Mouse (Mus musculus) thymus, adult 2 months (tissue): ENCODE results near the gene Abca3. TPM values are rescaled to one million over a fixed set of nuclear protein-coding genes. Genes with fewer than 3 reads are reported as not detected.

Experiments
- DNase-seq: peaks from one replicate; pipeline ENCODE4 v3.0.0; 2021
- H3K27ac ChIP-seq: fragments of 200-500 bp; 2 replicates; pipeline ENCODE4 v1.5.1; 2012; ENCODE audit warnings: low read length, control low read depth; ENCODE audit not compliant: control insufficient read depth, insufficient read depth
- H3K27me3 ChIP-seq: fragments of 200-500 bp; 2 replicates; pipeline ENCODE4 v1.6.1; 2012; ENCODE audit warnings: mild to moderate bottlenecking, low read length, moderate library complexity, mixed read lengths; ENCODE audit not compliant: control insufficient read depth, insufficient read depth
- H3K36me3 ChIP-seq: fragments of 200-500 bp; 2 replicates; pipeline ENCODE4 v1.6.1; 2012; ENCODE audit warnings: mild to moderate bottlenecking, low read length, moderate library complexity; ENCODE audit not compliant: control insufficient read depth, insufficient read depth
- H3K4me1 ChIP-seq: fragments of 200-500 bp; replicated peaks from 2 replicates; pipeline ENCODE4 v1.6.1; 2012; ENCODE audit warnings: low read length; ENCODE audit not compliant: control insufficient read depth, insufficient read depth
- H3K4me3 ChIP-seq: fragments of 200-500 bp; 2 replicates; pipeline ENCODE4 v1.5.1; 2012; ENCODE audit warnings: mild to moderate bottlenecking, low read length, control low read depth, moderate library complexity; ENCODE audit not compliant: control insufficient read depth, insufficient read depth
- CTCF ChIP-seq: fragments of 200-500 bp; IDR thresholded peaks from 2 replicates; pipeline ENCODE4 v1.5.1; 2012; ENCODE audit warnings: mild to moderate bottlenecking, control low read depth, low read length, moderate library complexity, borderline replicate concordance; ENCODE audit not compliant: control insufficient read depth, poor library complexity, insufficient read depth; ENCODE audit errors: extremely low read depth
- POLR2A ChIP-seq: fragments of 200-500 bp; IDR thresholded peaks from 2 replicates; pipeline ENCODE4 v1.6.1; 2012; ENCODE audit warnings: mild to moderate bottlenecking, low read length, control low read depth, moderate library complexity; ENCODE audit not compliant: control insufficient read depth, poor library complexity, insufficient read depth; ENCODE audit errors: extremely low read depth
- WGBS: fragments of 180-500 bp; shearing (Covaris S2); methylation state at CpG from one replicate; pipeline ENCODE4 v1.1.7; 2018; 5-methylcytosine and 5-hydroxymethylcytosine counted together
- polyA plus RNA-seq: library from polyadenylated mRNA; depleted of rRNA; stranded (reverse); fragments of >200 nt; gene quantifications from 2 replicates; pipeline ENCODE4 v1.2.3, GENCODE M21; 2012

Abca3 gene
- polyA plus RNA-seq, 1 experiment, result 34.8 TPM

GRCm38 (mm10) chr17:24437016-24437415 lies 85.3 kb downstream of the Abca3 start:
- TF ChIP-seq POLR2A (no peak), CTCF (no peak)
- WGBS, result 88% methylated on average over 5 of the region's 5 CpGs
- Histone ChIP-seq H3K4me3 (no peak overlapping the region), H3K27me3 (no peaks in the 10 kb centered on the region), H3K36me3 (0 out of 2 replicates have a peak, but pooled peaks cover 3% of the 10 kb centered on the region), H3K27ac (no peak overlapping the region), H3K4me1 (0 out of 2 replicates have a peak, but pooled peaks cover 2% of the 10 kb centered on the region)
- DNase-seq, result peak; percentile 49

- WGBS, result 97% methylated on average over 8 of the region's 8 CpGs
- no peaks in the 10 kb centered on the region for H3K4me1 ChIP-seq
- H3K27me3 ChIP-seq, result no peaks in the 10 kb centered on the region
- TF ChIP-seq POLR2A (no peak), CTCF (no peak)
- no peak overlapping the region for H3K27ac ChIP-seq
- peaks cover 20% of the 10 kb centered on the region for H3K36me3 ChIP-seq
- no peak for DNase-seq
- H3K4me3 ChIP-seq, result no peak overlapping the region
These were observed 88.6 kb downstream of the Abca3 start for GRCm38 (mm10) chr17:24440377-24440776.

GRCm38 (mm10) chr17:24441148-24441547 lies 89.4 kb downstream of the Abca3 start:
- DNase-seq, result peak; percentile 19
- H3K4me1 ChIP-seq, result no peaks in the 10 kb centered on the region
- WGBS, result 81% methylated on average over 2 of the region's 2 CpGs
- TF ChIP-seq POLR2A (no peak), CTCF (no peak)
- no peak overlapping the region for H3K4me3 ChIP-seq
- H3K27ac ChIP-seq, result no peak overlapping the region
- peaks cover 27% of the 10 kb centered on the region for H3K36me3 ChIP-seq
- no peaks in the 10 kb centered on the region for H3K27me3 ChIP-seq

- peaks cover 37% of the 10 kb centered on the region for H3K36me3 ChIP-seq
- 94% methylated on average over 14 of the region's 14 CpGs for WGBS
These were observed 90.4 kb downstream of the Abca3 start for GRCm38 (mm10) chr17:24442107-24442506.

GRCm38 (mm10) chr17:24442632-24443155 lies 90.9 kb downstream of the Abca3 start, which contains the start of gene Dnase1l2:
Gene Dnase1l2, minus strand, starts transcription at chr17:24443105.
- no peak for DNase-seq
- no peaks in the 10 kb centered on the region for H3K4me1 ChIP-seq
- H3K27me3 ChIP-seq, result no peaks in the 10 kb centered on the region
- 86% methylated on average over 7 of the region's 7 CpGs for WGBS
- peaks cover 43% of the 10 kb centered on the region for H3K36me3 ChIP-seq
- TF ChIP-seq CTCF (no peak), POLR2A (no peak)
- H3K4me3 ChIP-seq, result no peak within 1 kb of the TSS
- H3K27ac ChIP-seq, result no peak within 1 kb of the TSS

More at GRCm38 (mm10) chr17:24442107-24442506, 90.4 kb downstream of the Abca3 start:
- no peak overlapping the region for H3K27ac ChIP-seq
- no peaks in the 10 kb centered on the region for H3K27me3 ChIP-seq
- H3K4me1 ChIP-seq, result no peaks in the 10 kb centered on the region
- TF ChIP-seq CTCF, result no peak
- no peak for TF ChIP-seq POLR2A
- no peak overlapping the region for H3K4me3 ChIP-seq
- no peak for DNase-seq

GRCm38 (mm10) chr17:24443409-24443808 lies 91.7 kb downstream of the Abca3 start:
- Histone ChIP-seq H3K36me3 (peaks cover 50% of the 10 kb centered on the region), H3K27ac (no peak overlapping the region), H3K4me3 (no peak overlapping the region), H3K27me3 (no peaks in the 10 kb centered on the region), H3K4me1 (no peaks in the 10 kb centered on the region)
- TF ChIP-seq CTCF (no peak), POLR2A (no peak)
- no peak for DNase-seq
- 95% methylated on average over 4 of the region's 4 CpGs for WGBS

GRCm38 (mm10) chr17:24446590-24446989 lies 94.8 kb downstream of the Abca3 start:
- Histone ChIP-seq H3K27ac (no peak overlapping the region), H3K36me3 (peaks cover 66% of the 10 kb centered on the region), H3K27me3 (no peaks in the 10 kb centered on the region), H3K4me1 (no peaks in the 10 kb centered on the region), H3K4me3 (no peak overlapping the region)
- TF ChIP-seq CTCF (no peak), POLR2A (no peak)
- 93% methylated on average over 8 of the region's 8 CpGs for WGBS
- no peak for DNase-seq

GRCm38 (mm10) chr17:24449507-24449906 lies 97.8 kb downstream of the Abca3 start:
- Histone ChIP-seq H3K27me3 (no peaks in the 10 kb centered on the region), H3K4me1 (peaks cover 2% of the 10 kb centered on the region; the same call in 1 of the 2 replicates), H3K4me3 (no peak overlapping the region), H3K27ac (no peak overlapping the region), H3K36me3 (peaks cover 59% of the 10 kb centered on the region)
- TF ChIP-seq CTCF (no peak), POLR2A (no peak)
- WGBS, result 64% methylated on average over 6 of the region's 6 CpGs
- no peak for DNase-seq
